Comparison of ENCODE assay signal across 20 mouse cellular contexts in the genomic region with DNA sequence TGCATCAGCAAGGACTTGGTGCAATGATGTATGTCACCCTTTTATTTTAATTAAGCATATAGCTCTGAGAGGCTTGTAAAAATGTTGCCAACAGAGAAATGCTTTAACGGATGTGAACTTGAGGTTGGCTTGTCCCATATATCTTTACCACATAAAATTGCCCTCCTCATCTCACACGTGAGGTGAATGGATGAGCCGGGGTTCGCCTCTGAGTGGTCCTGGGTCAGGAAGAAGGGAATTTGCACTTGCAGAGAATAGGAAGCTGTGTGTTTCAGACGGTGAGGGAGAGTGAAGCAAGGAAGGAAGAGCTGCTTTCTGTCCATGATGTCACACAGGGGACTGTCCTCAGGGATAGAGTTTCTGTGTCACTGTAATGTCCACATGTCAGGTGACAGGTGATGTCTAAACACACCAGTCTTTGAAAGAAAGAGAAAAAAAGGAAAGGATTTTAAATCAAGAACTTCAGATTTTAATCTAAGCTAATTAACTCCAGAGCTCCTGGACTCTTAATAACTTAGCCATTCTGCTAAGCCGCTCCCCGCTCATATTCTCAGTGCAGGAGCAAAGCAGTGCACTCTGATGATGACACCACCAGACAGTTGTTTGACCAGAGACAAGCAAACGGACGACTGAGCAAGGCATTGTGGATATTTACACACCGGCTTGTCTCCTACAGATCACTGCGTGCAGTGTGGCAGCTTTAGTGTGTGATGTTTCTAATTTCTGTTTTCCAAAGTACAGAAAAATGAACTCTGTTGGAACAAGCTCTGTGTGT.
DNase-seq lines count a peak whose midpoint lies in the region; ATAC-seq and TF ChIP-seq lines count a peak whose summit lies in the region.
"Had no signal": no experiment of that assay in that cellular context is flagged by ENCODE, and none has a peak within 500 bp of the region (broad histone marks: within the 10 kb centered on the region; RNA-seq: fewer than 3 reads in every experiment).

No protein-coding gene starts in this region.

- no peak overlapping the region for H3K9ac ChIP-seq in kidney, postnatal 0 days (ENCODE audit: low read depth, low read length)
- no peak overlapping the region for H3K9ac ChIP-seq in neural tube, embryonic 13.5 days
- H3K9ac ChIP-seq in midbrain, embryonic 13.5 days (replicated peaks), result no peak overlapping the region
- H3K9ac ChIP-seq: embryonic facial prominence, embryonic 13.5 days; forebrain, embryonic 13.5 days; forebrain, postnatal 0 days; heart, embryonic 15.5 days had no signal

- H3K27me3 ChIP-seq in kidney, postnatal 0 days (ENCODE audit: insufficient read depth, low read length), result no peaks in the 10 kb centered on the region
- peaks cover 9% of the 10 kb centered on the region; the same call in 1 of the 2 replicates for H3K27me3 ChIP-seq in neural tube, embryonic 13.5 days
- H3K27me3 ChIP-seq in midbrain, embryonic 13.5 days, result peaks cover 52% of the 10 kb centered on the region
- H3K27me3 ChIP-seq: embryonic facial prominence, embryonic 13.5 days; heart, embryonic 15.5 days had no signal

- peak; percentile 10; the same call in 1 of the 2 replicates for ATAC-seq in kidney, postnatal 0 days (replicated peaks; ENCODE audit: low FRiP score, low read depth)
- peak; percentile 52; the same call in 1 of the 2 replicates for ATAC-seq in neural tube, embryonic 13.5 days (ENCODE audit: low read depth)
- no peak for ATAC-seq in midbrain, embryonic 13.5 days
- ATAC-seq: forebrain, embryonic 13.5 days; forebrain, postnatal 0 days; hindbrain, postnatal 0 days had no signal

- no peak for DNase-seq in kidney, postnatal 0 days (ENCODE audit: low spot score)
- no peak for DNase-seq in kidney, adult 18-20 months
- DNase-seq in neural tube, embryonic 10.5 days (ENCODE audit: extremely low spot score, low spot score), result no peak
- DNase-seq in mesoderm, embryonic 11.5 days (ENCODE audit: low read depth, low spot score), result peak; percentile 47
- no peak for DNase-seq in adrenal gland, postnatal 10 days
- DNase-seq: adrenal gland, adult 8-10 months; cerebellum, adult 11 months; cerebellum, adult 8-10 months; cerebellum, postnatal 14 days; forebrain, postnatal 0 days; gastrocnemius, postnatal 14 days; heart, adult 2 months; heart, postnatal 14 days had no signal

- H3K4me3 ChIP-seq in kidney, postnatal 0 days (replicated peaks; ENCODE audit: low read depth, low read length), result no peak overlapping the region
- H3K4me3 ChIP-seq in neural tube, embryonic 13.5 days, result no peak overlapping the region
- no peak overlapping the region for H3K4me3 ChIP-seq in midbrain, embryonic 13.5 days (replicated peaks)
- H3K4me3 ChIP-seq: embryonic facial prominence, embryonic 13.5 days; forebrain, embryonic 13.5 days; heart, adult 2 months; heart, embryonic 15.5 days had no signal

- 37% methylated on average over 11 of the region's 11 CpGs for WGBS in kidney, postnatal 0 days
- 61% methylated on average over 11 of the region's 11 CpGs for WGBS in neural tube, embryonic 13.5 days
- 75% methylated on average over 11 of the region's 11 CpGs for WGBS in midbrain, embryonic 13.5 days

- H3K4me1 ChIP-seq in kidney, postnatal 0 days (replicated peaks; ENCODE audit: insufficient read depth, low read length), result no peaks in the 10 kb centered on the region
- peaks cover 37% of the 10 kb centered on the region for H3K4me1 ChIP-seq in neural tube, embryonic 13.5 days (replicated peaks)
- 0 out of 2 replicates have a peak, but pooled peaks cover 5% of the 10 kb centered on the region for H3K4me1 ChIP-seq in midbrain, embryonic 13.5 days (replicated peaks)
- H3K4me1 ChIP-seq: forebrain, embryonic 13.5 days had no signal

- no peaks in the 10 kb centered on the region for H3K36me3 ChIP-seq in kidney, postnatal 0 days (ENCODE audit: insufficient read depth, low read length)
- H3K36me3 ChIP-seq in neural tube, embryonic 13.5 days, result no peaks in the 10 kb centered on the region
- H3K36me3 ChIP-seq in midbrain, embryonic 13.5 days, result no peaks in the 10 kb centered on the region
- H3K36me3 ChIP-seq: embryonic facial prominence, embryonic 13.5 days; heart, embryonic 15.5 days had no signal

- no peak for TF ChIP-seq CTCF in kidney, postnatal 0 days (IDR thresholded peaks at IDR 0.05; ENCODE audit: low read depth)

- H3K4me2 ChIP-seq in kidney, postnatal 0 days (ENCODE audit: low read length), result no peak overlapping the region
- H3K4me2 ChIP-seq in neural tube, embryonic 13.5 days, result no peak overlapping the region
- H3K4me2 ChIP-seq in midbrain, embryonic 13.5 days (replicated peaks), result no peak overlapping the region
- H3K4me2 ChIP-seq: embryonic facial prominence, embryonic 13.5 days; forebrain, embryonic 13.5 days; heart, embryonic 11.5 days; heart, embryonic 15.5 days had no signal

- H3K27ac ChIP-seq in kidney, postnatal 0 days, result no peak overlapping the region
- no peak overlapping the region for H3K27ac ChIP-seq in neural tube, embryonic 13.5 days (replicated peaks)
- H3K27ac ChIP-seq in midbrain, embryonic 13.5 days, result no peak overlapping the region
- H3K27ac ChIP-seq: embryonic facial prominence, embryonic 13.5 days; forebrain, embryonic 13.5 days; heart, adult 2 months; heart, embryonic 15.5 days; hindbrain, postnatal 0 days had no signal

- no peaks in the 10 kb centered on the region for H3K9me3 ChIP-seq in kidney, postnatal 0 days (replicated peaks; ENCODE audit: low read length)
- no peaks in the 10 kb centered on the region for H3K9me3 ChIP-seq in neural tube, embryonic 13.5 days
- no peaks in the 10 kb centered on the region for H3K9me3 ChIP-seq in midbrain, embryonic 13.5 days
- H3K9me3 ChIP-seq: embryonic facial prominence, embryonic 13.5 days; forebrain, embryonic 13.5 days; heart, embryonic 15.5 days had no signal
